Mouse (Mus musculus) left cerebral cortex, adult 8-10 months (tissue): ENCODE measurements at regions not wholly inside any gene's neighbourhood (a gene's known extent, or its start where the extent isn't known, plus 50 kb on each side); places are given as distances from the start of the nearest gene placed in this dataset.

ENCODE experiments used
- DNase-seq, 2 experiments: peaks; one replicate each; pipeline ENCODE4 v3.0.0; 2022; ENCODE audit warnings: low spot score in 2 of 2
- microRNA-seq, 2 experiments: library from miRNA; unstranded; fragments of <30 nt; microRNA quantifications; one replicate each; pipeline ENCODE4 v1.2.0; 2022

- DNase-seq: peak in 1 of 2 experiments; percentile 49
Observed at GRCm38 (mm10) chr14:64594021-64594561, 490.0 kb downstream of the Prss52 start.

GRCm38 (mm10) chr14:64594811-64595522 is 490.9 kb downstream of the Prss52 start:
- no peak for DNase-seq

GRCm38 (mm10) chr14:64595523-64595889 is 491.4 kb downstream of the Prss52 start:
- DNase-seq: peak in 1 of 2 experiments; percentile 50

GRCm38 (mm10) chr14:64595891-64596290 is 491.8 kb downstream of the Prss52 start:
- DNase-seq: no peak

GRCm38 (mm10) chr14:64597218-64597617 is 493.1 kb downstream of the Prss52 start:
- no peak for DNase-seq

Small RNA genes lying in the stretch of these regions (microRNA-seq; reads per million reads assigned to microRNA genes)
- gene Mir124a-1 (4.0 to 4.6 reads per million in 2 experiments), gene Mir3078 (2.5 to 4.2 reads per million in 2 experiments)
